Mouse (Mus musculus): ENCODE results near the gene Msrb2. TPM values are rescaled to one million over a fixed set of nuclear protein-coding genes. Genes with fewer than 3 reads are reported as not detected.
A peak's percentile ranks its signal among the peaks of the same experiment; 100 is the strongest.

The Msrb2 gene
- 29.2 and 30.5 TPM in 2 replicates for total RNA-seq (2021)
- long read RNA-seq, transcript Msrb2-201 (5 exons, 1,196 nt) = major isoform, 31 of 49 reads
- long read RNA-seq, partial matches to known transcripts = 1 of 49 reads
- long read RNA-seq, other reads (novel, unspliced or antisense) = 17 of 49 reads

GRCm38 (mm10) chr2:19371390-19372158, at the start of gene Msrb2:
TSS of gene Msrb2 (plus strand) at chr2:19371440.
- peak; percentile 75 for DNase-seq

GRCm38 (mm10) chr2:19322448-19322847, 48.8 kb upstream of the Msrb2 start:
- DNase-seq = no peak

GRCm38 (mm10) chr2:19326376-19326775, 44.9 kb upstream of the Msrb2 start:
- DNase-seq = no peak

GRCm38 (mm10) chr2:19327811-19328210, 43.4 kb upstream of the Msrb2 start:
- no peak for DNase-seq

- no peak for DNase-seq
These were observed 27.2 kb upstream of the Msrb2 start for GRCm38 (mm10) chr2:19343901-19344635.

GRCm38 (mm10) chr2:19344636-19345413, 26.4 kb upstream of the Msrb2 start:
- DNase-seq = peak; percentile 82

GRCm38 (mm10) chr2:19345414-19345964, 25.8 kb upstream of the Msrb2 start:
- DNase-seq = no peak

GRCm38 (mm10) chr2:19348454-19348853, 22.8 kb upstream of the Msrb2 start:
- DNase-seq = no peak

GRCm38 (mm10) chr2:19350167-19350566, 21.1 kb upstream of the Msrb2 start:
- DNase-seq = no peak

- DNase-seq = no peak
These were observed 19.5 kb upstream of the Msrb2 start for GRCm38 (mm10) chr2:19351615-19352253.

- DNase-seq = no peak
These were observed 18.1 kb upstream of the Msrb2 start for GRCm38 (mm10) chr2:19353158-19353557.

- no peak for DNase-seq
These were observed 8.4 kb upstream of the Msrb2 start for GRCm38 (mm10) chr2:19362880-19363279.

GRCm38 (mm10) chr2:19366426-19366825, 4.8 kb upstream of the Msrb2 start:
- no peak for DNase-seq

GRCm38 (mm10) chr2:19367114-19367513, 4.1 kb upstream of the Msrb2 start:
- no peak for DNase-seq

- DNase-seq = peak; percentile 11
These were observed 2.5 kb downstream of the Msrb2 start for GRCm38 (mm10) chr2:19373695-19374094.

GRCm38 (mm10) chr2:19380446-19380950, 9.3 kb downstream of the Msrb2 start:
- no peak for DNase-seq

- DNase-seq = no peak
These were observed 9.7 kb downstream of the Msrb2 start for GRCm38 (mm10) chr2:19380986-19381385.

GRCm38 (mm10) chr2:19382206-19382605, 11.0 kb downstream of the Msrb2 start:
- DNase-seq = no peak

GRCm38 (mm10) chr2:19383006-19383405, 11.8 kb downstream of the Msrb2 start:
- no peak for DNase-seq

GRCm38 (mm10) chr2:19385772-19386171, 14.5 kb downstream of the Msrb2 start:
- DNase-seq = no peak

GRCm38 (mm10) chr2:19388329-19389103, 17.3 kb downstream of the Msrb2 start:
- no peak for DNase-seq
